Mouse (Mus musculus) T-helper 1 cell (primary cell): ENCODE data around the gene Usp2.

ENCODE experiments used
- in situ Hi-C: fragments of 300-600 bp; cut with MboI, MseI; formaldehyde crosslinking; loops from one replicate; pipeline ENCODE4 v1.15.1; 2025; ENCODE audit warnings: high pct_unique_total_duplicates

Usp2 gene

GRCm38 (mm10) chr9:44075276-44075995 lies 8.6 kb downstream of the Usp2 start:
- in situ Hi-C loops: loop anchor here (25.0 kb wide), 3 partner anchors 338 to 1963 kb away; partner anchors contain the start of genes Nectin1 and Sorl1

GRCm38 (mm10) chr9:44075996-44076763 lies 9.4 kb downstream of the Usp2 start:
- in situ Hi-C loops: loop anchor here (25.0 kb wide), 3 partner anchors 339 to 1964 kb away; partner anchors contain the start of genes Nectin1 and Sorl1

DNA sequence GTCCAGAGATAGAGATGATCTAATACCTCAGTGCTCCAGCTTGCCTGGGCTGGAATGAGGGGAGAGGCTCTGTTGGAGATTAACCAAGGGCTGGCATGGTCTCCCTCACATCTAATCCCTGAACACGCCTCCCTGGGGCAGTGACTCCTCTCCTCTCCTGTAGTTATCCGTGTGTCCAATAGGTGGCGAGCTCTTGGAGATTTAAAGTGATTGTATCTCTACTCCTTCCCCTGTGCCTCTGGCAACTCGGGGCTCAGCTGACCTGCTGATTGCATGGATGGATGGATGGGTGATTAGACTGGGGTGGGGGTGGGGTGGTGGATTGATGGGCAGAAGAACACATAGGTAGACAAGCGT lies 9.9 kb downstream of the Usp2 start:
- in situ Hi-C loops: loop anchor here (25.0 kb wide), 3 partner anchors 339 to 1964 kb away; partner anchors contain the start of genes Nectin1 and Sorl1

GRCm38 (mm10) chr9:44077266-44077910 lies 10.6 kb downstream of the Usp2 start:
- in situ Hi-C loops: loop anchor here (25.0 kb wide), 3 partner anchors 340 to 1965 kb away; partner anchors contain the start of genes Nectin1 and Sorl1

DNA sequence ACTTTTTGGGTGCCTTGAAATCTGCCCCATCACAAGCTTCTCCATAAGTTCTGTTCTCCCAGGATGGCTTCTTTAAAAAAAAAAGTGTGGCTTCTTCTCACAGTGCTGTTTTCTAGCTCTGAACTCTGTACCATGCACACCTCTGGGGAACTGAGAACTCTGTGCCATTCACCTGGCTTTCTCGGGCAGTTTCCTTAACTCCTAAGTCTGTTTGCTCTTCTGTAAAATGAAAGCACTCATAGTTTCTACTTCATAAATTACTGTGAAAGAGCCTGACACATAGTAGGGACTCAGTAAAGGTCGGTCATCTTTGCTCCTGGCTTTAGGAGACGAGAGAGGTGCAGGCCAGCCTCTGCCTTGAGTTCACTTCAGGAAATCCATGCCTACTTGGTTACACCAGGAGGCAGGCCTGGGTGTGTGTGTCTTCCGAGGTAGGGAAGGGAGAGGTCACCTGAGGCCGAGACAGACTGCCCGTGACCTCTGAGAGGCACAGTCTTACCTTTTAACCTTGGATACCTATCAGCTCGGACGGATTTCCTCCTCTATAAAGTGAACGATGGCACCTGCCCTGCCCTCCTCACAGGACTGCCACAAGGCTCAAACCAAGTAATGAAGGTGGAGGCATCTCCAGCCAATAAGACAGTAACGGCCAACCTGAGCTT lies 11.4 kb downstream of the Usp2 start:
- in situ Hi-C loops: loop anchor here (25.0 kb wide), 3 partner anchors 341 to 1966 kb away; partner anchors contain the start of genes Nectin1 and Sorl1

DNA sequence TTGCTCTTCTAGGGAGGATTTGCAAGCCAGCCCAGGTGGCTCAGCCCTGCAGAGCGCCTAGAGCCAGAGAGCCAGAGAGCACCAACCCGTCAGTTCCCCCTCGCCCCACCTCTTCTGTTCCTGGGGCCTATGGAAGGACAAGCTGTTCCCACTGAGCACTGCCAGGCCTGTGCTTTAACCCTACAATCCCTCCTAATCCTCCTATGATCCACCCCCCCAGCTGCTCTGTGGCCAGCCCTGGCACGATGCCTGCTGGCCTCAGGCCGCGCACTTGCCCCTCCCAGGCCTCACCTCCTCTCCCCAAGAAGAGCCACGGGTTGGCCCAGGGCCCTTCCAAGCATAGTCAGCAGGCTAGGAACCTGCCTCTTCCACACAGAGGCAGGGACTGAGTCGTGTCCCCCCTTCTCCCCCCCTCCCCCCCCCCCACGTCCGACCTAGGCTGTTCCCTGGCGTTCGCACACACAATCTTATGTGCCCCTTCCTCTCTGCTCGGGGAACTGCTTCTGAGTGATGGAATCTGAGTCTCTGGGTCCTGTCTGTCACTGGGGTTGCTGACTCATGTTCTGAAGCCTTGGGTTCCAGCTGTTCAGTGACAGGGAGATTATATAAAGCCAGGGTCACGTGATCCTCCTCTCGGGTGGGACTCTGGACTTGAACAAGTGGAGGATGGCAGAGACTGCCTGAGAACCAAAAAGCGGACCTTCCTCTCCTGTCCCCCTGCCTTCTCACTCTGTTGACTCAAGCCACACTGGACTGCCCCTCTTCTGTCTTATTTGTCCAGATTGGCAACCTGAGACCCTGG lies 12.3 kb downstream of the Usp2 start:
- in situ Hi-C loops: loop anchor here (25.0 kb wide), 3 partner anchors 342 to 1967 kb away; partner anchors contain the start of genes Nectin1 and Sorl1

- in situ Hi-C loops: loop anchor here (25.0 kb wide), 3 partner anchors 343 to 1968 kb away; partner anchors contain the start of genes Nectin1 and Sorl1
Observed at GRCm38 (mm10) chr9:44079997-44080780, 13.4 kb downstream of the Usp2 start.

DNA sequence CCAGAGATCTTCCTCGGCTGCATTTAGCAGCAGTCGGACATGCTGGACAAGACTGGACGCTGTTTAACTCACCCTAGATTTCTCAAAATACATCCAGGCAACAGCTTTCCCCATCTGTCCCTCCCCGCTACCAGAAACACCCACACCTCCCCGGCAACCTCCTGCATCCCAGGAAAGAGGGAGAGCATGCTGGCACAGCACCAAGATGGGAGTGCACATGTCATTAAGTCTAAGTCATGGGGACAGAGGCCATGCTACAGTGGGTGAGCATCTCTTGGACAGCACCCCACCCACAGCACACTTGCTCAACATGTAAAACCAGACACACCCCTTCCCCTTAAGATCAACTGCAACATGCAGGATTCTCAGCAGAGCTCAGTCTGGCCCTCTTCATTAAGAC lies 14.1 kb downstream of the Usp2 start:
- in situ Hi-C loops: loop anchor here (25.0 kb wide), 3 partner anchors 344 to 1969 kb away; partner anchors contain the start of genes Nectin1 and Sorl1

- in situ Hi-C loops: loop anchor here (25.0 kb wide), 3 partner anchors 344 to 1969 kb away; partner anchors contain the start of genes Nectin1 and Sorl1
Observed at GRCm38 (mm10) chr9:44081581-44081980, 14.8 kb downstream of the Usp2 start.

DNA sequence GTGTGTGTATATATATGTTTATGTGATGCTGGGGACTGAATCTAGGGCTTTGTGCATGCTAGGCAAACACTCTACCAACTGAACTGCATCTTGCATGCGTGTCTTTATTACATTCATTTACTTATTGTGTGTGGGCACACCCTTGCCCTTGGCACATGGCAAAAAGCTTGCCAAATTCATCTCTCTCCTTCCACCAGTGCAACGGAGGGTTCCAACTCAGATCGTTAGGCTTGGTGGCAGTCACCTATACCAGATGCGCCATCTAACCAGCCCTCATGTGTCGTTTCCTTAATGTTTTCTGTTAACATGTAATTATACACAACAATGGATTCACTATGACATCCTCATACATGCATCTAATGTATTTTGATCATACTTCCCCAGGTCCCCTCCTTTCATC lies 15.4 kb downstream of the Usp2 start:
- in situ Hi-C loops: loop anchor here (25.0 kb wide), 3 partner anchors 345 to 1970 kb away; partner anchors contain the start of genes Nectin1 and Sorl1

DNA sequence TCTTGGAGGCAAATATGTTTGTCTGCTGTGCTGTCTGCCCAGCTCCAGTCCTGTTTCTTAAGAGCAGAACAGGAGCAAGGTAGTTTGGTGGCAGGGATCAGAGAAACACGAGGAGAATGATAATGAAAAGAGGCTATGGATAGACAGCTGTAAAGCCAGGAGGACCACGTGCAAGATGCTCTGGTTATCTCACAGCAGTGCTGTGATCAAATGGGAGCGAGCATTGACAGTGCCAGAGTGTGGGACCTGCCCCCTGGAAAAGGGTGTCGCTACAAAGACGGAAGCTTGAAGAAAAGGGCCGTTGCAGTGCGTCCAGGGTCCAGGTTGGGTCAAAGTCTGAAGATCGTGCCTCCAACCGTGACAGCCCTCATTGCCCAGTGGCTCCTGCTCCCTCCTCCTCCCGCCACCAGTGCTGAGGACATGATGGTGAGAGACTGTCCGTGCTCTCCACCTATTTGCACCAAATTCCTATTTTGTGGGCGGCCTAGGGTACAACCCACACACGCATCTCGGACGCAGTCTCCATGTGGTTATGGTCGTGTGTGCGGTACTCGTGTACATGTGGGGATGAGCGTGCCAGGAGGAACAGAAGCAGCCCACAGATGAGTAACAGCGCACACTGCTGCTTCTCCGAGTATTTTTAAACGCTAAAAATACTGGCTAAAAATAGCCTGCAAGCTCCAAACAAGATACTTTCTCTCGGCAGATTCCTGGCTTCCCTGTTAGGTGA lies 16.7 kb downstream of the Usp2 start:
- in situ Hi-C loops: loop anchor here (25.0 kb wide), 3 partner anchors 346 to 1971 kb away; partner anchors contain the start of genes Nectin1 and Sorl1

- in situ Hi-C loops: loop anchor here (25.0 kb wide), 3 partner anchors 347 to 1972 kb away; partner anchors contain the start of genes Nectin1 and Sorl1
Observed at GRCm38 (mm10) chr9:44084236-44084635, 17.4 kb downstream of the Usp2 start.

- in situ Hi-C loops: loop anchor here (25.0 kb wide), 3 partner anchors 347 to 1972 kb away; partner anchors contain the start of genes Nectin1 and Sorl1
Observed at GRCm38 (mm10) chr9:44084659-44085229, 17.9 kb downstream of the Usp2 start.

DNA sequence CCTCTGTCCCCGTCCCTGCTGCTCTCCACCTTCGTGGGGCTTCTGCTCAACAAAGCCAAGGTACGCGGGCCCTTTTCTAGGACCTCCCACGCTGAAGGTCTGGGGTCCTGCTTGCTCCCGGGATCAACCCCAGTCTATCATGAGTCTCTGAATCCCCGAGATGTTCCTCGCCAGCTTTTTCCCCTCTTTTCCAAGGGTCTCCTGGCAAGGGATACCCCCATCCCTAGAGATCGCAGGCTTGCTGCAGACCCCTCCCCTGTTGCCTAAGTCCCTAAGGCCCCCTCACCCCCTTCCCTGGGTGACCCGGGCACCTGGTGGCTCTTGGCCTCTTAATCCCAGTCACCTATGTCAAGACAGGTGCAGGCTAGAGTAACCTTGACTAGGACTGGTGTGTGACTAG lies 18.5 kb downstream of the Usp2 start:
- in situ Hi-C loops: loop anchor here (25.0 kb wide), 3 partner anchors 348 to 1973 kb away; partner anchors contain the start of genes Nectin1 and Sorl1

DNA sequence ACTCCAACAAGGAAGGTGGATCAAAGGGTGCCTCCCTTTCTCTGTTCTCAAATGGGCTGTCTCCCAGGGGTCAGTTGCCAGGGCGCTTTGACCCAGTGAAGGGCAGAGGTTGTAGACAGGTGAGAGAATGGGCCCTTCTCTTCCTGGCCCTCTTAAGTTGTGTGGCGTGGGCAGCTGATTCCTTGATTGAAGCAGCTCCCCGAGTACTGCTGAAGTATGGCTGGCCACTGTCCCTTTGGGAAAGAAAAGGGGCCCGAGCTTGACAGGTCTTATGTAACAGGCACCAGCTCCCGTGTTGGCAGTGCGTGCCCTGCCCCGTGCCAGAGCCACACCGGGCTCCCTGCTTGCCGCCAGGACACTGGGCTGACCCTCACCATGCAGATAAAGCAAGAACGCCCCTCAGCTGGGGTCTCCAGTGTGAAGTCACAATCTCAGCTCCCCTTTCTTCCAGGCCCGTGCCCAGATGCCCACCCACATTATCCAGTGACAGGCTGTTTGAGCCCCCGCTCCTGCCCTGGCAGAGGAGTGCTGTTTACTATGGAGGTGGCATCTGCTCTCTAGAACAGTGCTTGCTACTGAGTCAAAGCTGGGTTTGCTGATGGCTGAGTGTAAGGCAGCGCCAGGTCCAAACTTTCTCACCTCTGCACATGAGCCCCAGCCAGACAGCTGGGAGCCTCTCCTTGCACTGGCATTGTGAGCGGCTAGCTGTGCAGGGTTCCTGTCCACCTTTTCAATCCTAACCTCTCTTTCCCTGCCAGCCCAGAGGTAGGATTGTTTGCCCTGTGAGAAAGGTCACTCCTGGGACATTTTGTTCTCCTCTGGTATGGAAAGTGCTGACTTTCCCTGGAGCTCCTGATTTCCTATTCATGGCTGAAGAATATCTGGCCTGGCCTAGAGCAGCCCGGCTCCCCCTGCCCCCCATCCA lies 19.2 kb downstream of the Usp2 start:
- in situ Hi-C loops: loop anchor here (25.0 kb wide), 3 partner anchors 349 to 1974 kb away; partner anchors contain the start of genes Nectin1 and Sorl1

GRCm38 (mm10) chr9:44086960-44087359 lies 20.1 kb downstream of the Usp2 start:
- in situ Hi-C loops: loop anchor here (25.0 kb wide), 3 partner anchors 350 to 1975 kb away; partner anchors contain the start of genes Nectin1 and Sorl1
